Mouse (Mus musculus) thymus, adult 2 months (tissue): ENCODE results near the gene Phb2.

Source experiments
- CTCF ChIP-seq: fragments of 200-500 bp; IDR thresholded peaks from 2 replicates; pipeline ENCODE4 v1.5.1; 2012; ENCODE audit warnings: mild to moderate bottlenecking, control low read depth, low read length, moderate library complexity, borderline replicate concordance; ENCODE audit not compliant: control insufficient read depth, poor library complexity, insufficient read depth; ENCODE audit errors: extremely low read depth
- POLR2A ChIP-seq: fragments of 200-500 bp; IDR thresholded peaks from 2 replicates; pipeline ENCODE4 v1.6.1; 2012; ENCODE audit warnings: mild to moderate bottlenecking, low read length, control low read depth, moderate library complexity; ENCODE audit not compliant: control insufficient read depth, poor library complexity, insufficient read depth; ENCODE audit errors: extremely low read depth

- TF ChIP-seq CTCF (no peak), POLR2A (no peak)
These were observed 33.4 kb upstream of the Phb2 start for GRCm38 (mm10) chr6:124678769-124679168.
